Mouse (Mus musculus) layer of hippocampus, adult 9-11 months (tissue): Measurements from ENCODE around the gene Lrrk1.

Source experiments
- DNase-seq: peaks from one replicate; pipeline ENCODE4 v3.0.0; 2022

The Lrrk1 gene

DNA sequence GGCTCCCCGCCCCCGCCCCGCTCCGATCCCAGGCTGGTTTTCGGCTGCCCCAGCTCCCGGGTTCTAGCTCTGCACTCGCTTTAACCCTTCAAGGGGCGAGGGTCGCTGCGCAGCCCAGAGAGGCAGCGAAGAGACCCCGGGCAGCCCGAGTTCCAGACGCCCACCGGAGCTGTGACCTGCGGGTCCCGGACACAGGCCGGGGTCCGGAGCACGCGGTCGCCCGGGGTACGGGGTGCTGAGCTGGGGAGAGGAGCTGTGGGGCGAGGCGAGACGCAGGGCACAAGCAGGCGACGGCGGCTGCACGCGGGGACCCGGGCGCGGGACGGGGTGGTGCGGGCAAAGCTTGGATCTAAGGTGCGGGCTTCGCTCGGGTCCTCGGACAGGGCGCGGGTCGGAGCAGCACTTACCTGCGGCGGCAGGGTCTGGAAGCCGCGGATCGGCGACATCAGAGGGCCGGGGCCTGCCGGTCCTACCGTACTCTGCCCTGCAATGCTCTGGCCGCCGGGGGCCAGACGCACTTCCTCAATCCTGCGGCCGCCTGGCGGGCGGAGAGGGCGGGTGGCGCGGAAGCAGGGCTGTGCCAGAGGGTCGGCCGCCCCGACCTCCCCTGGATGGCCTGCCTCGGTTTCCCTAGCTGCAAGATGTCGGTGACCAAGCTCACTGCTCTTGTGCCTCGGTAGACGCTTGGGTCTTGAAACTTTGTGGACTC, at the start of gene Lrrk1:
TSS of gene Lrrk1 (minus strand) at position 538 of the 709 bp plus-strand sequence.
- DNase-seq: peak; percentile 19

DNA sequence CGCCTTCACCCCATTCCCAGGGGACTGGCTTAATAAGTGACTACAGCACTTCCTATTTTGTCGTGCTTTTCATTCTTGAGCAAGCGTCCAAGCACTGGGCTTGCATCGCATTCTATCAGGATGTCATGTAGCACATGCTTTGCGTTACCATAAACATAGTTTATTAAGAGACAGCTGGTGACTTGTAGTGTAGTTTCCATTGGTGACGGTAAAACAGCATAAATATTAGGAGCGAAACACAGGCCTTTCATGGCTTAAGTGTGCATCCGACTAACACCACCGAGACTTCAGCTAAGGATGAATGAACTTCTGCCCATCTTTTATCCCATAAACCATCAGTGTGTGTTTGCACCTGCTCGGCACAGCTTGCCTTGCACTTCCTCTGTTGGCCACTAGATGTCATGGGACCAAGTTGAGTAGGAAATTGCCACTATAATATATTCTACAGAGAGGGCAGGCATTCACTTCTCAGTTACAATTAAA, 46.3 kb upstream of the Lrrk1 start:
- peak; percentile 52 for DNase-seq

DNA sequence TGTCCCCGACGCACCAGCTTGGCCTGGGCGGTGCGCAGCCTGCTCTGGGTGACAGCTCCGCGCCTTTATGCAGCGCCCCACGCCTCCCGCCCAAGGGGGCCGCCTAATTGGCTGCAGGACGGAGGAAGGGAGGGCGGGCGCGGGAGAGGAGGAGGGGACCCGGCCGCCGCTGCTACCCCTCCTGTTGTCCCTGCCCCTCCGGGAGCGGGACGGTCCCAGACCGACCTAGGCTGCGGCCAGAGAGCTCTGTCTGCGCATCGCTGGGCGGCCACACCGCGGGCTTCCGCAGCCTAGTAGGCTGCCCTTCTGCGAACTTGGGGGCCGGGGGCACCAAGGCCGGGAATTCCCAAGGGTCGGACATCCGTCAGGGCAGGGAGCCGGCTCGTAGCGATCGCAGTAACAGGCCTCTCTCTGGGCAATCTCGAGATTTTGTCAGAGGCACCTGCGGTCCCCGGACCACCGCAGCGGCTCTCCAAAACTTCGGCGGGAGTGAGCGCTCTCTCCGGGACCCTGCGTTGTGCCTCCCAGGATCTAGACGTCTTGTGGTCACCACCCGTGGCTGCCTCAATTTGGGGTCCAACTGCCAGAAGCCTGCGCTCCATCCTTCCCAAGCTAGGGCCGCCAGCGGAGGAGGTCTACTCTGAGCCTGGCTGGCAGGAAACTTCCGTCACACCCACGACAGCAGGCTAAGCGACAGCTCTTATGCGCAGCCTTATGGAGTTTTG, 39.4 kb upstream of the Lrrk1 start, which contains the start of gene Aldh1a3:
TSS of gene Aldh1a3 (minus strand) at position 81 of the 725 bp plus-strand sequence.
- DNase-seq: no peak

DNA sequence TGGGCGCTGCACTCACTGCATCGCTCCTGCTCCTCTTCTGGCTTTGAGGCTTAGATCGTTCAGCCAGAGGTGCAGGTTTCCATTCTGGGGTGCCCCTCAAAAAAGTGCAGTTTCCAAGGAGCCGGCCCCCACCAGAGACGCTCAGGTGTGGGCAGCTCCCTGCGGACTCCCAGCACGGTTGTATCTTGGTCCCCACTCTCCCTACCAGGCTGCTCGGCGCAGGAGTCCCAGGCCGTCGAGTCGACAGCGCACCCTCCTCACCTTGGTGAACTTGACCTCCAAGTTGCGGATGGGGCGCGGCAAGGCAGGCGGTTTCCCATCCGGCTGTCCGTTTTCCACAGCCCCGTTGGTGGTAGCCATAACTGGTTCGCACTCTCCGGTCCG, 38.9 kb upstream of the Lrrk1 start:
- no peak for DNase-seq

DNA sequence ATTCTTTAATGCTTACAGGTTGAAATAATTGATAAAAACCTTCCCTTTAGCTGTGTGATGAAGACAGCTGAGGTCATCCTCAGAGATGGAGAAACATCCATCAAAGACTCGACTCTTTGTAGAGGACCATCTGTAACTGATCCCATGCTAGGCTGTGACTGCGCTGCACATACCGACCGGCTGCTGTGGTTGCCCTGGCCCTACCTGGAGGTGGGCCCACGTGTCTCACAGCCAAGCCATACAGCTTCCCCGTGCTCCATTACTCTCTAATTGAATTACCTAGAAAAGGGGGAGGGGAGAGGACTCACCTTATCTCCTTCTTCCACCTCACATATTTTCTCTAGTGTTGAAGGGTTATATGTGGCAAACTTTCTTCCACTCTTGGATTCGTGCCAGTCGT, 33.8 kb upstream of the Lrrk1 start:
- DNase-seq: no peak

DNA sequence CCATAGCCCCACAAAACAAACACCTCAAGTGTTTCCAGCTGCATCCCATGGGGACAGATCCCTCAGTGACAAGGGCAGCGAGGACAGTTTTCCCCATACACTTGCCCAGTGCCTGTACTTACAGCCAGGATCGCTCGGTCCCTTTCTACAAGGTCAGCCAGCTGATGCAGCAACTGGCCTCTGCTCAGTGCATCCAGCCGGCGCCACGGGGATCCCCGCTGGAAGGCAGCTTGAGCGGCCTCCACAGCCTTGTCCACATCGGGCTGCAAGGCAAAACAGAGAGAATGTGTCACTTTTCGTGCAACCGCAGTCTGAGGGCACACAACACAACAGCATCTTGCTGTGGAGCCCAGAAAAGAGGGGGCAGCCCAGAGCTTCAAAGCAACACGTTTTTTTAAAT, 30.8 kb upstream of the Lrrk1 start:
- DNase-seq: no peak

DNA sequence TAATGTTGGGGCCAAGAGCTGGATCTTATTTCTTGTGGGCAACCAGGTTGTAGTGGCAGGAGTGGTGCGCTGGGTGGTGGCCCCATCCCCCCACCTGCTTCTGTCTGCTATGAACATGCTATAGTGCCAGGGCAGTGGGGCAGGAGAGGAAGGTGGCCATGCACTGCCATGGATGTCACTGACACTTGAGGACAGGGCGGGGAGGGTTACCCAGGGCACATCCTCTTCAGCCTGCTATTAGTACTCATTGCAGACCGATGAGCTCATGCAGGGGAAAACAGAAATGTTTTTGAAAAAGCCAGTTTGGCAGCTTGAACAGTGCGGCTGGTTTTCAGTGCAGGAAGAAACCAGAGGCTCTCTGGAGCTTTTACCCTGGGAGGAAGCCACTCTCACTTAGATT, 28.7 kb upstream of the Lrrk1 start:
- no peak for DNase-seq

DNA sequence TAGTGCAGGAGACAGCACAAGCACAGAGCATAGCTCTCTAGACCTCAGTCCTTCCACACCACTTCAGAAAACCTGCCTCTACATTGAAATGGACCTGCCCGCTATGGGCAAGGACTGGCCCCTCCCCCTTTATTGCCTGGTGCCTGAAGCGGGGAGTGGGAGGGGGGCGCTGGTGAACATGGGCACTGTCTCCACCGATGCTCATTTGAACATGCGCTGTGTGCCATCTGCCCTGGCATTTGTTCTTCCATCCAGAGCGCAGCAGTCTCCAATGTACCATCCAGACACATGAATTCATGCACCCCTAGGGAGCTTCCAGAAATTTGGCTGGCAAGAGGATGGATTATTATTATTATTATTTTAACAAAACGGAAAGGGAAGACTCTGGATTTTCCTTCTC, 24.9 kb upstream of the Lrrk1 start:
- no peak for DNase-seq

DNA sequence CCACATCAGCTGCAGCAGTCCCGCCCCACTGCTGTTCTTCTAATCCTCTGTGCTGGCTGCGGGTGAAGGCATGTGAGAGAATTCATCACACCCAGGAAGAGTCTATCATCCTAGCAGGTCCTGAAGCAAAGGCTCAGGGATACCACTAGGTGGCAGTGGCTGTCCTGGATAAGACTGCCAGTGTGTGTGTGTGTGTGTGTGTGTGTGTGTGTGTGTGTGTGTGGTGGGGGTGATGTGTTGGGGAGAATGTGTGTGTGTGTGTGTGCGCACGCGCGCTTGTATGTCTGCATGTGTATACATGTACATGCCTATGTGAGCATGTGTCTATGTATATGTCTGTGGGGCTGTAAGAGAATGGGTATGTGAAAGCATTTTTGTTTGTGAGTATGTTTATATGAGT, 21.3 kb upstream of the Lrrk1 start:
- no peak for DNase-seq

DNA sequence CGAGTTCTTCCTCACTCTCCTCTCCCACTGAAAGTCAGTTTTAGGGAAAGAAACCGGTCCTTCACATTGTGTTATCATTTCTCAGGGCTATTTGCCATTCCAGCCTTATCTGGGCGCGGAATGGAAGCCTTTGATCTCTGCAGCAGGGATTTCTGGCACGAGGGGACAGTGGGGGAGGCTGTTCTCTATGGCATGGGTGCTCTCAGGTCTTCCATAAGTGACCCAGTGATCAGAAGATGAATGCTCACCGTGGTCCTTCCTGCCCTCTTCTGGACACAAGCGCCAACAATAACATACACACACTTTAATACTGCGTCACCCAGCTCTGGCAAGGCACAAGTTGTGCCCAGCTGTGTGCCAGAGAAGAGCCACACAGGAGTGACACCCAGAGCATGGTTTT, 18.8 kb upstream of the Lrrk1 start:
- no peak for DNase-seq

DNA sequence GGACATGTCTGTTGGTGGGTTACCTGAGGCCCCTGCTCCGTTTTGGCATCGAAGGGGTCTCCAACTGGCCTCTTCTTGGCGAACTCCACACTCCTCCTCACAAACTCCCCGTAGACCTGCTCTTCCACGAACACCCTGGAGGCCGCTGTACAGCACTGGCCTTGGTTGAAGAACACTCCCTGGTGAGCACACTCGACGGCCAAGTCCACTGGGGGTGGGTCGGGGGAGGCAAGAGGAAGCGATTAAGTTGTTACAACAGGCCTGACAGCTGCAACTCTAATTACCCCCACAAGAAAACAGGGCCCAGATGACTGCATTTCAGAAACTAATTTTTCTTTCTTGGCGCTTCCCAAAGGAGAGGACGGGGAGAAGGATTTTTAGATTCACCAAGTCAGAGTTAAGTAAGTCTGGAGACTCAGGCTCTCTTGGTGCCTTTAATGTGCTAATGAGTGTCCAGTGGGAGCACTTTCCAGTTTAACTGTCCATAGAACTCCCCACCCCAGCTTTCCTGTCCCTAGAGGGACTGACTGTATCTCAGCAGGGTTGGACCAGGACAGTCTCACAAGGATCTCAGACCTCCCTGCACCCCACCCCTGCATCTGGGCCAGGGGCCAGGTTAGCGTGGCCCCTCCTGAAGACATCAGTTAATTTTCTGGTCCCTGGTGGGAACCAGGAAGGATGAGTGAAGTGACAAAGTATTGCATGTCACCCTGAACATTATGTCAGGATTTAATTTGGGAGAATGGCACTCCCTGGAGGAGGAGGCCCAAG, 18.0 kb upstream of the Lrrk1 start:
- no peak for DNase-seq

DNA sequence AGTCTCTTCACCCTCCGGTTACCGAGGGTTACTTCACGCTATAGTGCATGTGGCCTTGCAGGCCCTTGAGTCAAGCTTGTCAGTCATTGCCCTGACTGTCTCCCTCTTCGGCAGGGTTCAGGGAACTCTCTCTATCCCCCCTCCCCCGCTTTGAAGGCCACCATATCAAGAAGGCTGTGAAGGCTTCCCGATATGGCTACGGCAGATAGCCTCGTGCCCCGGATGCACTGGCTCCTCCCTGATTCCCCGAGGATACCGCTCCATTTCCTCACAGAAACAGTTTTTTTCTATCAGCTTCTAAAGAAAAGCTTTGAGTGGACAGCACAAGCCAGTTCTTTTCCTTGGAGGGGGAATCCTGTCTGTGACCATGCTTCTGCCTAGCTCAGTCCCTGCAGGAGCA, 17.4 kb upstream of the Lrrk1 start:
- DNase-seq: no peak

DNA sequence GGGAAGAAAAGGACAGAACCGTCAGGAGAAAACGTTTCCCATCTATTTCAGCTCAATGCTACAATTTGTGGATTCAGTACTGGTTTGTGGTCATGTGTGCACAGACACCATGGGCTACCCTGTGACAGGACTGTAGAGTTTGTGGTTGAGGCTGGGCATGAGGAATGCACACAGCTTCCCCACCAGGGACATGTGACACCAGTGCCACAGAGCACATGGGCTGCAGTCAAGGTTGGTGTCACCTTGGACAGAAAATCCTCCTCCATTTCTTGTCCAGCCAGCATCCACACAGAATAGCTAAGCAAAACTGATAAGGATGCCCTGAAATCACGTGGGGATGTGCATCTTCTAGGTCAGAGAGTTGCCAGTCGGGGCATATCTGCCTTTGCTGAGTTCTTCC, 16.7 kb upstream of the Lrrk1 start:
- no peak for DNase-seq

DNA sequence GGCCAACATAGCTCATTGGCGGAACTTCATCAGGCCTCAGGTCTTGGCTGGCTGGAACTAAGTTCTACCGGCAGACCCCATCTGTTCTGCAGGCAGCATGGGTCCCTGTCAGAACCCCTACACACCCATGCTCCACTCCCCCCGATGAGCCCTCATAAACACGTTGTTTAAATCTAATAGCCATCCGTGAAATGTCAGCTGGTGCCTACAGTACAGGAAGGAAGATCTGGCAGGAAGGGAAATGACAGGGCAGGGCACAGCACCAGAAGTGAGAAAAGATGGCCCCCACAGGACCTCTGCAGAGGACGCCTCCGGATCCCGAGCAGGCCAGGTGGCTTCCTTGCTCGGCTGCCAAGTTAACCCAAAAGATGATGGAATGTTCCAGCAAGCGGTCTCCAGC, 16.0 kb upstream of the Lrrk1 start:
- no peak for DNase-seq

DNA sequence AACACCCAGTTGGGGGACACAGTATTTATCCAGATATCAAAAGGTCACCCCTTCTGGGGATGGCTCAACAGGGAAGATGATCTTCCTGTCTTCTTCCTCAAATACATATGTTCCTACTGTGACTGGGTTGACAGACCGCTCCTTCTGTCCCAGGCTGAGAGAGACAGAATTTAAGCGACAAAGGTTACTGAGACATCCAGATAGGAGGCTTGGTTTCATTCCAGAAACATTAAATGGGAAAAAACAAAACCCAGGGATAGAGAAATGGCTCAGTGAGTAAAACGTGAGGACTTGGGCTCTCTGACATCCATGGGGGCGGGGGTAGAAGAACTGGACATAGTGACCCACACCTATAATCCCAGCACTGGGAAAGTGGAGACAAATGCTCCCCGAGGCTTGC, 14.7 kb upstream of the Lrrk1 start:
- DNase-seq: no peak

DNA sequence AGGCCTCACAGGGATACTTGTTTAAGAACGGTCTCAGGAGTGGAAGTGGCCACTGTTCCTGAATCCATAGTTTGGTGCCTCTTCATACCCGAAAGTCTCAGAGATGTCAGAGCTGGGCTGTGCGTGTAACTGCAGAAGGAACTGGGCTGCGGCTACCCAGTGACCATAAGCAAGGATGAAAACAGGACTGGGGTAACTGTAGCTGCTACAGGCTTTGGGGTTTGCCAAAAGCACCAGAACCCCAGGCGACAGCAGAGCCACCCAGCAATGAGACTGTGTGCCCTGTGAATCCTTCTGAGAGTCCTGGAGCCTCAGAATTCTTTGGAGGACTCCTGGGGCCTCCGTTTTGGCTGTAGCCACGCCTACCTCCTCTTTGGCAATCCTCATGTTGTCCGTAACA, 13.5 kb upstream of the Lrrk1 start:
- no peak for DNase-seq

DNA sequence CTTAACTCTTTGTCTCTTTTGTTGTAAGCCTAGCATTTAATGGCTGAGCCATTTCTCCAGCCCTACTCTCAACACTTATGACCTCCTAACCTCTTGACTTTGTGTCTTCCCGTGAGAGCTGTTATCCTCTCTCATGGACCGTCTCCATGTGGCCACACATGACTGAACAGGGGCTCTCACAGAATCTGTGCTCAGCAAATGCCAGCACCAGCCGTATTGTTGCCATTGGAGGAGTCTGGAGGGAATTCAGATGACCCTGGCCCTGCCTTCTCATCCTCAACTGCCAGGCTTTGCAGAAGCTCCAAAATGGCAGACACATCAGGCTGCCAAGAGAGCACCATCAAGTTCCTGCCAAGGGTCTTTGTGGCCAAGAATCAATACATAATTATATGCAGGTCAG, 9.1 kb upstream of the Lrrk1 start:
- DNase-seq: no peak

DNA sequence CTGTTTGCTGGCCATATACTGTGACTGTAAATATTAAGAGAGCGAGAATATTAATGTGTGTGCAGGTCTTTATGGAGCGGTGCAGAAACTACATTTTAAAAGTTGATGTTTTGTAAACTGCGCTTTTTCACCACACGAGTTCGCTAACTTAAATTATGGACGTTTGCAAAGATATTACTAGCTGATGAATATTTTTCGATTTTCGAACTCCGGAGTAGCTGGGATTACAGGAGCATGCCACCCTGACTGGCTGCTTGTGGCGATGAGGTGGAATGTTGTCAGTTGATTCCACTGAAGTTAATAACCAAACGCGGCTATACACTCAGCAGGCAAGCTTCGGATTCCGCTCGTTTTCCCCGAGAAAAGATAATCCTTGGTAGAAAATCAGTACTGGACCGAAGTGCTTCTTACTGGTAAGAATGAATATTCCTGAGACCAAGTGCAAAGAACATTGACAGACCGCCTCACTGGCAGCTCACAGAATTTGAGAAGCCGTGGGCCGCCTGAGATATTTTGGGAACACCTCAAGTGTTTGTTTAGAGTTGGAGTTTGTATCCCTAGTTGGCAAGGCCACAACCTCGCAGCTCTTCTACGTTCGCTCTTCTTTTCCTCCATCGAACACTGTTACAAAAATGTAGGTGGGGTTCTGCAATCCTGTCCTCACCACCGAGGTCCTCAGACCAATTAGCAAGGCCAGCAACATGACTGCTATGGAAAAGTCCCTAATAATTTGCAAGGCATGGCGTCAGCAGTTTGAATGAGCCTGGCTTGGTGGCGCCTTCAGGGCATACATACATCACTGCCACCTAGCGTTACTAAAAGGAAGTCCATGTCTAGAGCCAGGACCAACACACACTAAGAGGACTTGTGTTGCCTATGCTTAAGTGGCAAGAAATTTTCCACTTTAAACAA, 727 bp upstream of the Lrrk1 start:
- peak; percentile 78 for DNase-seq

DNA sequence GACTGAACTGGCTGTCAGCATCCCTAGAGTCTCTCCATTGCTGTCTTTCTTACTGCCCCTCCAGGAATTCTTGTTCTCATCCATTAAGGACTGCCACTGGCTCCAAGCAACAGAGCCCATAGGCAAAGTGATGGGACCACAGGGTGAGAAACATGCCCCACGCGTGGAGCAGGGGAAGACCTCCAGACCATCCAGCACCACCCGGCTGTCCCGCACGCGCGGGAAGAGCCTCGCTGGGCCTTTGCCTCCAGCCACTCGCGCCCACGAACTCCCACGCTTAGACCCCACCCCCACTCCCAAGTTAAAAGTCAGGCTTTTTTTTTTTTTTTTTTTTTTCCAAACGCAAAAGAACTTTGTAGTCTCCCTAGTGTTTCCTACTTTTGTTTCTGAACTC, 734 bp downstream of the Lrrk1 start:
- DNase-seq: no peak

DNA sequence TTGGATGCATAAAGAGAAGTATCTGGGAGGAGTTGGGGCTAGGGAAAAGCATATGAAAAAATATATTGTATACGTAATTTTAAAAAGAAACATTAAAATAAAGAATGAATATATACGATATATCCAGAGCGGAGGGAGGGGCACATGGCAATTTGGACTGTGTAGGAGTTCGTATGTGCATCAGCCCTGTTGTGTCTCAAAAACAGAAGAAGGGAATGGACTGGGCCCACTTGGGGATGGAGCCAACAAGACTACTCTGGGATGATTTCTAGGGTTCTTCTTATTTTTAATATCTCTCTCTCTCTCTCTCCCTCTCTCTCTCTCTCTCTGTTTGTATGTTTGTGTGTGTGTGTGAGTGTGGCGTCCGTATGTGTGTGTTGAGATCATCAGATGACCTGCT, 1.7 kb downstream of the Lrrk1 start:
- no peak for DNase-seq

DNA sequence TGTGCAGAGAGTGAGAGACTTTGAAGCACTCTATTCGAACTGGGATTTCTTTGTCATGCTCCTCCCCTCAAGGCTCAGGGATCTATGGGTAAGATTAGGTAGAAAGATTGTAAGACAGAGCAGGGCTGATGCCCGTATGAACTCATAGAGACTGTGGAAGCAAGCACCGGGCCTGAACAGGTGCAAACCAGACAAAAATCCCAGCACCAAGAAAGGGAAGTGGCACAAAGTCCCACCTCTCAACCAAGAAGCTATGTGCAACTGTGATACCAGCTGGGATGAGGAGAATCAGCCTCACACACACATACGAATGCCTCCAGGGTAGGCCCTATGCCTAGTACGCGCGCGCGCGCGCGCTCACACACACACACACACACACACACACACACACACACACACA, 2.3 kb downstream of the Lrrk1 start:
- no peak for DNase-seq

DNA sequence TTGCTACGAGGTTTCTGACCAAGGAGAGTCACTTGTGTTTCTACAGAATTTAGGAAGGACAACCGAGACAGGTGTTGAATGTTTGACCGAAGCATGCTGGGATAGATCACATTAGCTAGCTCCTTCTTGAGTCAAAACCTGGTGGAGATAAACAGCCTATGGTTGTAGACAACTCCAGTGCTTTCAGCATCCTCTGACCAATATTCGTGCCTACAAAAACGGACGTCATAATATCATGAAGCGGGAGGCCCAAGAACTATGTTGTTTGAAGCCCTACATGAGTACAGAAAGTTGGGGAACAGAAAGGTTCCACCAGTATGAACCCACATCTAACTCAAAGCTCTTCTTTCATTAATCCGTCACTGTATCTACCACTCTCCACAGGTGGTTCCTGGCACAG, 3.3 kb downstream of the Lrrk1 start:
- no peak for DNase-seq

DNA sequence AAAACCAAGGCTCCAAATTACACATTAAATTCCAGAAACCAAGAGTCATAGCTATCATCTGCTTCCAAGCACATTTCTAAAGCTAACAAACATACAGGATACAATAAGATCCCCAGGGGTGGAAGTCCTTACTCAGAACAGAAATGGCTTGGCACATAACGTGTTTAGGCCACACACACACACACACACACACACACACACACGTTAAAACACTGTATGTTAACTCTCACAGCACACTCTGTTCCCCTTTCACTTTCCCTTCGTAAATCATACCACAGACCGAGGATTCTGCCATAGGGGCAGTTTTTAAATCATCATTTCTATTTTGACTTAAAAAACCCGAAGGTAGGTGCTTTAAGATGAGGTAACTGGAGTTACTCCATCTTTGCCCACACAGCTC, 3.9 kb downstream of the Lrrk1 start:
- DNase-seq: no peak
